Mouse (Mus musculus): Measurements from ENCODE around the gene Mapk14.
"Not testable (repeated sequence)": the region's sequence is repeated elsewhere in the genome, so short reads cannot be mapped to it uniquely, and the experiment has no call there.

Gene Mapk14

DNA sequence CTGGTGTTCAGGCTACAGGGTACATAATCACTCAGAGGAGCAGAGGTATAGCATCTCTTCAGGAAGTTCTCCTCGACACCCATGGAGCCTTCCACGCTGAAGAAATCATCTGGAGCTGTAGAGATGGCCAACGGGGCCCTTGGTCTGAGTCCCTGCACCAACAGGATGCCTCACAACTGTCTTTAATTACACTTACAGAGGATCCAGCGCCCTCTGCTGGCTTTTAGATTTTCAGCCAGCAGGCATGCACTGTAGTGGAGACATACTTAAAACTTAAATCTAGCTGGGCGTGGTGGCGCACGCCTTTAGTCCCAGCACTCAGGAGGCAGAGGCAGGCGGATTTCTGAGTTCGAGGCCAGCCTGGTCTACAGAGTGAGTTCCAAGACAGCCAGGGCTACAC lies 52.8 kb downstream of the Mapk14 start:
- DNase-seq, result peak in 1 of 2 experiments; percentile 16

DNA sequence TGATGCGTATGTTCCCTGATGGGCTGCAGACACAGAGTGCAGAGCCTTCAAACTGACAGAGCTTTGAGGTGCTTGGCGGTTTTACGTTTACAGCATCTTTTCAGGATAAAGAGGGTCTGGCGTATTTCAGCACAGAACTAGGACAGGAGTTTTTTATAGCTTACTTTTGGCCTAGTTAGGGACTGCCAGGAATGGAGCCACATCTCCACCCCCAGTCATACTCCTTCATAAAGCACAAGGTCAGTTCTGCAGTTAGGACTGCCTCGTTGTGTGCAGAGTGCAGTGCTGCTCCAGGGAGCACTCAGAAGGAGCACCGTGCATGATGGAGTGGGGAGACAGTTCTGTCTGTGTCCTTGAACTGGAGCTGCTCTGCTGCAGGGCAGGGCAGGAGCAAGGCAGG lies 54.6 kb downstream of the Mapk14 start:
- no peak for DNase-seq

DNA sequence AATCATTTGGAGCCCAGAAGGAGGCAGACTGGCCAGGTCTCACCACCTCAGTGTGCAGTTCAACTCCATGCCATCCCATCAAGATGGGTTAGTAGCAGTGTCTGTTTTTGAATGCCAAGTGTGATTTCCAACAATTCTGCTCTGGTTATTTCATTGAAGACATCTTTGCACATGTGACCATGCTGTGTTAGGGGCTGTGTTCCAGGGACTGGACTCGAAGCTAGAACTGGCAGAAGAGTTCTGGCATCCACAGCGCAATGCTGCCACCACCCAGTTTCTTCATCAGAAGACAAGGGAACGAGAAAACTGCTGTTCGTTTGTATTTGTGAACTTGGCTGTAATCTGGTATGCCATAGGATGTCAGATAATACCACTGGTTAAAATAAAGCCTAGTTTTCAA lies 56.9 kb downstream of the Mapk14 start:
- no peak for DNase-seq

DNA sequence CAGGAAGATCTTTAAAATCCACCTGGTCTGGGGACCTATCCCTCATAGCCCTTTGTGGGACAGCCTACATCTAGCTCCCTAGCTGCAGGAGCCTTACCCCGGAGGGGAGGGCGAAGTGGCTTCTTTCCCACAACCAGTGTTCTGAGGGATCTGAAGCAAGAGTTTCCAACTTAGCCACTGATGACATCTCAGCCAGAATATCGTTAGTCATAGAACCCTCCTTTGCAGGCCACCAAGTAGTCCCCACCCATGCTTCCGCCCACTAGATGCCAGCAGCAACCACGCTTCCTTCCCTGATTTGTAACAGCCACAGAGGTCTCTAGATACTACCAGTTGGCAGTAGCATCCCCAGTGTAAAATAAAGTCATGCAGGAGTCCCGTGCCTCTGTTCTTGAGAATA lies 59.5 kb downstream of the Mapk14 start:
- DNase-seq, result no peak

DNA sequence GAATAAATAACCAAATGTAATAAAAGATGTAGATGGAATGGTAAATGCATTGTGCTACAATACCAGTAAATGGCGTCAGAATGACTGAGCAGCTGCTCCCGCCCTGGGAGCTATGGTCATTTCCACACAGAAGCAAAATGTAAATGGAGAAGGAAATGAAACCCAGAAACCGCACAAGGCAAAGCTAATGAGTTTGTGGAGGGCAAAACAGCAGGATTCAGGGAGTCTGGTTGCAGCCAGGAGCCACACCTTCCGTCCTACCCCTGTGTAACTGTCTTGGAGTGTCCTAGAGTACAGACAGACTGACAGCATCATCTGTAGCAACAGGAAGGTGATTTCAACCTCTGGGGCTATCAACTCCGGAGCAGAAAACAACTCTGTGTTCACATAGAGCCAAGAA lies 65.3 kb downstream of the Mapk14 start:
- no peak for DNase-seq

GRCm38 (mm10) chr17:28757470-28757869 lies 66.3 kb downstream of the Mapk14 start:
- no peak for DNase-seq

GRCm38 (mm10) chr17:28760736-28761312 lies 69.7 kb downstream of the Mapk14 start:
- peak in 1 of 2 experiments; percentile 19 for DNase-seq

GRCm38 (mm10) chr17:28761871-28762270 lies 70.7 kb downstream of the Mapk14 start:
- peak; percentile 53 to 79 for DNase-seq

DNA sequence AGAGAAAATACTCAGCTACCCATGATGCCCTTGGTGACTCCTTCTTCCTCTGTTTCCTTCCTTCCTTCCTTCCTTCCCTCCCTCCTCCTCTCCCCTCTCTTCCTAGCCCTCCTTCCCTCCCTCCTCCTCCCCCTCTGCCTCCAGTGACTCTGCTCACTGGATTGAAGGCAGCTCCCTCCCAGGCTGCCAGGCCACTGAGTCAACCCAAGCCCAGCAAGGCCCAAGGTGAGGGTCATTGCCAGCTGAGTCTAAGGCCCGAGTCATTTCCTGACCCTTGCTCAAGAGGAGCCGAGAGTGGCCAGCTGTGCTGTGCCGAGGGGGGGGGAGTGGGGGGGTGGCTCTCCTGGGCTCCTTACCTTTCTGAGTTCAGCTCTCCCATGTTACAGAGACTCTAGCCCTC lies 75.1 kb downstream of the Mapk14 start:
- DNase-seq, result no peak

DNA sequence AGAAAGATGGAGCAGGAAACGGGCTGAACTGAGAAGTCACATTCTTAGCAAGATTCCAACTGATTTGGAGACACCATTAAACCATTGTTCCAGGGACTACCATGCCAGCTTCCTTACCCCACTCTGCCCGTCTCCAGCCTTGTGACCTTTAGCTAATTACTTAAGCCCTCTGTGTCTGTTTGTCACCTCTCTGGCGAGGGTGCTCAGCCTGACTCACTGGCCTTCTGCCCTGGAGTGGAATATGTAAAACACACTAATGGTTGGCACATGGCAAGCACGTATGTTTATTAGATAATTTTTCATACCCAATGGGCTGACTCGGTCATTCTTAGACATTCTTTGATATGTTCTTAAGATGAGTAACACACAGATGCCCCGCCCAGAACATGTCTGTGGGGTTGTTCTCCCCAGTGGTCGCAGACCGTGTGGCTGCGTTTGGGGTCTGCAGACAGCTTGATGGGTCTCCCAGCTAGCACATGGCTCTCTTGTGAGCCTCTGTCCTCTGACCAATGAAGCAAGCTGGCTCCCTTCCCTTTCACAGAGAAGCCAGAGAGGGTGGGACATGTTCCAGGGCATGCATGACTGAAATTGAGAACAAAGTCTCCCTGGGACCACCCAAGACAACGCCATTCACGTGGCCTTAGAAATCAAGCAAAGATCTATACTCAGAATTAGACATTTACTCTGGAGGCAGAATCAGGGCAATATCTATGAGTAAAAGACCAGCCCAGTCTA lies 75.8 kb downstream of the Mapk14 start:
- no peak for DNase-seq

DNA sequence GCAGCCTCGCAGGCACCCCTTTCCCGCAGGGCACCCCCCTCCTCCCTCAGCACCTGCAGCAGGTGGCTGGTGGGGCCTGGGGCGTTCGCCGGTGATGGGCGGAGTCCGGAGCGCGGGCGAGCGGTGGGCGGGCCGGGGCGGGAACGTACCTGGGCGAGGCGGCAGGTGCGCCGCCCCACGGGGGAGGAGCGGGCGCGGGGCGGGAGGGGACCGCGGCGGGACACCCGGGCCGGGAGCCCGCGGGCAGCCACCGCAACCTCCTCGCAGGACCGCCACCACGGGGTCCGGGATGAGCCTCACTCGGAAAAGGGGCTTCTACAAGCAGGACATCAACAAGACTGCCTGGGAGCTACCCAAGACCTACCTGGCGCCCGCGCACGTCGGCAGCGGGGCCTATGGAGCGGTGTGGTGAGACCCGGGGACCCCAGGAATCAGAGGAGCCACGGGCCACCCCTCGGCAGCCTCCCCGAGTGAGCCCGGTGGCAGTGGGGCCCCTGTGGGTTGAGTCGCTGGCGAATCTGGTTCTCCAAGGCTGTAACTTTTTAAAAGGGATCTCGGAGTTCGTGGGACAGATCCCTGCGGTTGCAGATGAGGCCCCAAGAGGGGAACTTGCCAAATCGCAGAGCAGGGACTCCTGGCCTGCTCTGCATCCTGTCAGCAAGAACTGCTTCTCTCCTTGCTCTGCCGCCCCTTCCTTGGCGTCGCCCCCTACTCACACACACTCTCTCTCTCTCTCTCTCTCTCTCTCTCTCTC lies 78.2 kb downstream of the Mapk14 start, which contains the start of gene Mapk13:
Gene Mapk13 (plus strand): TSS at position 177 of the 754 bp plus-strand sequence.
- DNase-seq, result peak in 1 of 2 experiments; percentile 23

DNA sequence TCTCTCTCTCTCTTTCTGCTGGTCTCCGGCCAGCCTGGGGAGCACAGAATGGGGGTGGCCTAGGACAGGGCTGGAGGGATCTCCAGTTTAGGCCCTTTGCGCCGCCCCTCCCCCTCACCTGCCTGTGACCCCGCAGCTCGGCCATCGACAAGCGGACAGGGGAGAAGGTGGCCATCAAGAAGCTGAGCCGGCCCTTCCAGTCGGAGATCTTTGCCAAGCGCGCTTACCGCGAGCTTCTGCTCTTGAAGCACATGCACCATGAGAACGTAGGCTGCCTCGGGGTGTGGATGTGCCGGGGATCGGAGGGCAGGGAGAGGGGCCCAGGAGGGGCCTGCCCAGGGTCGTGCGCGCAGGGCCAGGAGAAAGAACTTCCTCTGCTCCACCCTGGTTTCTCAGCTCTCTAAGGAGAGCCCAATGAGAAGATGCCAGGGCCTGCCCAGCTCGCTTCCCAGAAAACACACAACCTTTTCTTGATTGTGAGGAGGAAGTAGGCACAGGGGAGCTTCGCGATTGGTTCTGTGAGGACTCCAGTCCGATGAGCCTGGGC lies 78.8 kb downstream of the Mapk14 start:
- DNase-seq, result peak in 1 of 2 experiments; percentile 19

DNA sequence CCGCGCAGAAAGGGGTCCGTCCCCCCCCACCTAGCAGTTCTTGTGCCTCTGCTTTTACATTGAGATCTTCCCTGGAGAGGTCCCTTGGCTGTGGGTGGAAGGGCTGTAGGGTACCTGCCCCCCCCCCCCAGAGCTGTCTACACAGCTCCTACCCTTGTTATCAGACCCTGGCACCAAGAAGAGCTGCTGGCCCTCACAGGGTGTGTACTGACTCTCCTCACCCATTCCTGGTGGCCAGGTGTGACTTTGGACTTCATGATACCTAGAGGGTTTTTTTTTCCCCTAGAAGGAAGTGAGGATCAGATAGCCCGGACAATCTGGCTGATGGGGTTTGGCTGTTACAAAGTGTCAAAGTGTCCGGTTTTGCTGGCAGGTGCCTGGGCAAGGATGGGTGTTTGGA lies 80.2 kb downstream of the Mapk14 start:
- no peak for DNase-seq

GRCm38 (mm10) chr17:28774303-28774702 lies 83.2 kb downstream of the Mapk14 start:
- not testable (repeated sequence) for DNase-seq

- DNase-seq, result peak in 1 of 2 experiments; percentile 40
Observed at GRCm38 (mm10) chr17:28775161-28775560, 84.0 kb downstream of the Mapk14 start.

- no peak for DNase-seq
Observed at GRCm38 (mm10) chr17:28776817-28777216, 85.7 kb downstream of the Mapk14 start.

GRCm38 (mm10) chr17:28777231-28778005 lies 86.3 kb downstream of the Mapk14 start:
- DNase-seq, result peak in 1 of 2 experiments; percentile 42

GRCm38 (mm10) chr17:28779735-28780134 lies 88.6 kb downstream of the Mapk14 start:
- no peak for DNase-seq

DNA sequence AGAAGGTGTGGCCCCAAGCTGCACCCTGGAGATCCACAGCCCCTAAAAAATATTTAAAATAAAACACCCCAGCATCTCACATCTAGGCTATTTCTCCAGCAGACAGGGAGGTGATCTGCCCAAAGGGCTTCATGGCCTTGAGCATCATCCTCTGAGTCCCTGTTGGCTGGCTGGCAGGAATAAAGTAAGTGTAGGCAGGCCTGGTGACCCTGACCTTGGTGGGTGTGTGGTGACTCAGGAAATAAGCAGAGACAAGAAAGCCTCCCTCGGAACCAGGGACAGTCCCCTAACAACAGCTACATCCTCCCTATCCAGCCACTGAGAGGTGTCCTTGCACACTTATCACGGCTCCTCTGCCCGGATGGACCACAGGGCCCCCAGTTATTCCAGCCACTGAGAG lies 89.7 kb downstream of the Mapk14 start:
- DNase-seq, result no peak

DNA sequence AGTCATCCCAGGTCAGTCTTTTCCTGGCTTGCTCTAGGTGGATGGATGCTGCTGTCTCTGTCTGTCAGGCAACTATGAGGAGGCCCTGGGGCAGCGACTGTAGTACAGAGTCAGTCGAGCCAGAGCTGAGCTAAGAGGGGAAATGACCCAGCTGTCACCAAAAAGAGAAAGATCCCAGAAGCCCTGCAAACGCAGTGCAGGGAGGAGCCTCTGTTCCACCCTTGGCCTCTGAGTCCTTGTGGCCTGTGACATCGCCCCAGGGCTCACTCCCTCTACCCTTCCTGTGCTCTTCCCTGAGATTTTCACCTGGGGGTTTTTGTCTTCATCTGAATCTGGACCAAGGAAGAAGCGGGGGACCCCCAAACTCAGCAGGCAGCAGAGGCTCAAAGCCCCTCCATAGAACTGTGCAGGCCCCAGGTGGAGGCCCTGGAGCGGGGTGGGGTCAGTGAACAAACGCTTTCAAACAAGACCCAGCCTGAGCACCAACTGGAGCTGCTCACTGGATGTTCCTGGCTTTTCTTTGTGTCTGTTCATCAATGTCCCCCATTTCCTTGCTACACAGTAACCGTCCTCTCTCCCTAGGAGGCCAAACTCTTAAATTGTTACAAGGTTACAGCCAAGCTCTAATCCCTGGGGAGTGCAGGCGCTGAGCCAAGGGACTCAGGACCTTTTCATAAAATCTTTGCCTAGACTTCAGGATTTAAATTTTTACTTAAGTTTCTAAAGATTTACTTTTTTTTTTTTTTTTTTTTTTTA lies 90.3 kb downstream of the Mapk14 start:
- DNase-seq, result no peak

DNA sequence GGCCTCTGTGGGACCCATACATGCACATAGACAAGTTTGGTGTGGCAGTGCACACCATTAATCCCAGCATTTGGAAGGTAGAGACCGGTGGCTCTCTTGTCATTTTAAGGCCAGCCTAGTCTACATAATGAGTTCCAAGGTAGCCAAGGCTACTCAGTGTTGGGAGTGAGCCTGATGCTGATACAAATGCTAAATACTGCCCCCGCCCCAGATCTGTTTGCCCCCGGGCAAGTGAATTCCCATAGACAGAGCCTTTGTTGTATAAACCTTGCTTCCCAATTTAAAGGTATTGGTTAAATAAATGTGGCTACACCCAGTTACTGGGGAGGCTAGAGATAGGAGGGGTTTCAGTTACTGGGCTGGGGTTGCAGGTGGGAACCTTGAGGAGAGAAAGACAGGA lies 93.9 kb downstream of the Mapk14 start:
- DNase-seq, result no peak

DNA sequence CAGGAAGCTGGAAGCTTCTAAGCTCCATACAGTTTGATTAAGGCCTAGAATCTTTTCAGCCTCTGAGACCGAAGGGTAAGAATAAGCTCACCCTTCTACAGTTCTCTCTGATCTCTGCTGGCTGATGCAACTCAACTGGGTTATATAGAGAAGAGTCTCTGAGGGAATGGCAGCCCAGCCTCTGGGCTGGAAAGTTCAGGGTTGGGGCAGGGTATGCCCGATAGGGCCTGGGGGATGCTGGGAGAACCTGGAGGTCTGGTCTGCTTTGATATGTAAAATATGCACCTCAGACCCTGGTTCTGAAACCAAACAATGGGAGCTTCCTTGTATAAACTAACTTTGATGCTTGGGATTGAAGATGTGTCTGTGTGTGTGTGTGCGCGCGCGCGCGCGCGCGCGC lies 96.4 kb downstream of the Mapk14 start:
- no peak for DNase-seq

Measured in kidney, adult 8-10 months (tissue).